Mouse (Mus musculus): ENCODE measurements around the gene Robo1.

Robo1 gene

DNA sequence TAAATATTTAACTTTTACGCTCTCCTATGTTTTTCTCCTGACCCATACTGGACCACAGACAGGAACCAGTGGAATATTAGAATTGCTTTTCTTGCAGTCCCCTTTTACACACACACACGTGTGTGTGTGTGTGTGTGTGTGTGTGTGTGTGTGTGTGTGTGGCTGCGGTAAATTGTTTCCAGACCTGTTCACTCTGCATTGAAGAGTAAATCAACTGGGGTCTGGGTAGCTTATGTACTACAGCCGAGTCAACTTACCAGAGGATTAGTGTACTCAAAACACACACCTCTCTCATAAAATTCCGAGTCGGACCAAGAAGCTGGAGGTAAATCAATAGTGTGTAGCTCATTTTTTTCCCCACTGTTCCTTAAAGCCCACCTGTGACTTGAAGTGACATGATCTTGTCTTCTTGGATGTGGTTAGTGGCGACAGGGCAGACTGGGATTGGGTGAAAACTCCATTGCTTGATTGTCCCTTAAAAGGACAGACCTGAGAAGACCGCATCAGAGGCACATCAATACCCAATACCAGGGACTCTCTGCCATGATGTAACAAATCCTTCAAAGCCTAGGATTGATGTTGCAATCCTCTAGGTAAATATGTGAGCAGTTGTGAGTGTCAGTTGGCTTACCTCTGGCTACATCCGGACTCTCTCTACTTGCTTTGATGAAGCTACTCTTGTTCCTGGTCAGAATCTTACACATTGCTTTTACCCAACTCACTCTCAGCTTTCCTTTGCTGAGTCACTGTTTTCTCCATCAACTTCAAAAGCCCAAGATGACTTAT is 457.2 kb downstream of the Robo1 start:
- no peak for DNase-seq

- no peak for DNase-seq
Measured at GRCm38 (mm10) chr16:72769214-72769834, 461.2 kb downstream of the Robo1 start.

- no peak for DNase-seq
Measured at GRCm38 (mm10) chr16:72772348-72772747, 464.2 kb downstream of the Robo1 start.

GRCm38 (mm10) chr16:72773034-72773433 is 464.9 kb downstream of the Robo1 start:
- DNase-seq: no peak

GRCm38 (mm10) chr16:72778520-72778919 is 470.4 kb downstream of the Robo1 start:
- DNase-seq: no peak

DNA sequence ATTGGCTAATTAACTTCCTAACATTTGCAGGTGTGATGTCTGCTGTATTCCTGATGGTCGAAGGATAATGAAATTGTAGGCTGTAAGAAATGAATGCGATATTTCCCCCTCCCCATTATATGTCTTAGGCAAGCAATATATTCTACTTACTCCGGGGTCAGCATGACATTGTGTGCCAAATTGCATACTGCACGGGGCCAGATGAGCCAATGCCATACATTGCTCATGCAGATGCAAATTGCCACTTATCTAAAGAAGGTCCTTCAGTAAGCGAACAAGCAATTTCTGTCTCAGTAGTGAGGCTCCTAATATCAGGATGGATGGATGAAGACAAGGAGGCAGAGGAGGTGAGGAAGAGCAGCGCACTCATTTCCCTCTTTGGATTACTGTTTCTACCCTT is 474.1 kb downstream of the Robo1 start:
- DNase-seq: no peak

GRCm38 (mm10) chr16:72786079-72786478 is 478.0 kb downstream of the Robo1 start:
- no peak for DNase-seq

- no peak for DNase-seq
Measured at GRCm38 (mm10) chr16:72786636-72787035, 478.5 kb downstream of the Robo1 start.

DNA sequence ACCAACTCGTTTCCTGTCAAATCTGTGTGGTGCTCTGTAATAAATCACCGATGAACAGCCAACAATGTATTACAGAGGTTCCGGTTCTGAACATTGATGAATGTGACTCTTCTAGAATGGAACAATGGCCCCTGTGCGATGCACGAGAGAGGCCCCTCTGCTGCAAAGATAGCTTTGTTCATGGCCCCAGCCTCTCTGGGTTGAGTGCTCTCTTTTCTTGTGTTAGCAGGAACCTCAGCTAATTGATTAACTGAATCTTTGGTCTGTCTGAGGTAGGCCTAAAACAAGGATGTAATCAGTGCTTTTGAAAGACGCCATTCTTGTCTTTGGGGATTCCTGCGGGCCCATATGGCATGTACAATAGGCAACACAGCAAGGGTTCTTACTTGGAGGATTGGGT is 479.9 kb downstream of the Robo1 start:
- DNase-seq: no peak

GRCm38 (mm10) chr16:72791181-72791705 is 483.1 kb downstream of the Robo1 start:
- DNase-seq: no peak

DNA sequence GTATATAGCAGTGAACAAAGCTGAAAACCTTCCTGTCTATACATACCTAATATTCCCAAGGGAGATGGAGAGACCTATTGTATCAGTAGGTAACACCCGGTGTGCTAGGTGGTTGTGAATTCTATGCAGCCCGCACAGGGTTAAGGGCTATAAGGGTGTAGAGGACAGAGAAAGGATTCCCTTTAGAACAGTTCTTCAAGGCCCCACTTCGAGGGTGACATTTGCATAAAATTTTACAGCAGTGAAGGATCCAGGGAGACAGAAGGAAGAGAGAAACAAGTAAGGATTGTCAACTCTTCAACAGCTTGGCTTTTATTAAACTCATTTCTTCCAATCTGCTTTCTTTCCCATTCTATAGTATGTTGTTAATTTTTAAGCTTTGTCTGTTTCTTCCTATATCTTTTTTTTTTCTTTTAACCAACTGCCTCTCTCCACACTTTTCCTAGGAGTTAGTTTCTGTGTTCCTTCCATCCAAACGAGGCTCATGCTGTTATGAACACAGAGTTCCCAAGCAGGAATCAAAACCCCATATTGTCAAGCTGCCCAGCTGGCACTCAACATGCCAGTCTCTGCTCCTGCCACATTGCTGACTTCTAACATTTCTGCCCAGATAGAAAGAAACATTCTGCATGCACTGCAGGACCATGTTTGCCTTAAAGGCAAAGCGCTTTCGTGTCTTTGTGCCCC is 486.7 kb downstream of the Robo1 start:
- DNase-seq: peak; percentile 72

- no peak for DNase-seq
Measured at GRCm38 (mm10) chr16:72795379-72795712, 487.2 kb downstream of the Robo1 start.

DNA sequence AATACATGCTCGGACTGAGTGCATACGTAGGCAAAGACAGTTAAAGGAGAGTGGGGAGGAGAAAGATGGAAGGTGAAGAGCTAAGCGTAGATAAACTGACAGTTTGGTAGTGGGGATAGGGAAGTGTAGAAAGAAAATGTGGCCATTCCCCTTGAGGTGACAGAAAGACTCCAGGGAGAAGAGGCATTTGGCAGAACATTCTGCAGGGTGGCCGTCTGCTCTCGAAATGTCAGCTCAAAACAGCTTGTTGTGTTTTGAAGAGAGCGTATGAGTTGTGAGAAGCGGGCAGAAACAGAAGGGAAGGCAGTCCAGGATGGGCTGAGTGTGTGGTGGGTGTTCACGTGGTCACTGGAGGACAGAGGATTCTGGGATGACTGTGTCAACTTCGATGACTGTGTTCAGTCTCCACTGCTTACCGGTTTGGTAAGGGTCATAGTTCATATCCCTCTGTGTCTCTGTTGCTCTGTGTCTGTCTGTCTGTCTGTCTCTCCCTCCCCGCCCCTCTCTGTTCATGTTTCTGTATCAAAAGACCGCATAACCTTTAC is 490.4 kb downstream of the Robo1 start:
- peak; percentile 20 for DNase-seq

DNA sequence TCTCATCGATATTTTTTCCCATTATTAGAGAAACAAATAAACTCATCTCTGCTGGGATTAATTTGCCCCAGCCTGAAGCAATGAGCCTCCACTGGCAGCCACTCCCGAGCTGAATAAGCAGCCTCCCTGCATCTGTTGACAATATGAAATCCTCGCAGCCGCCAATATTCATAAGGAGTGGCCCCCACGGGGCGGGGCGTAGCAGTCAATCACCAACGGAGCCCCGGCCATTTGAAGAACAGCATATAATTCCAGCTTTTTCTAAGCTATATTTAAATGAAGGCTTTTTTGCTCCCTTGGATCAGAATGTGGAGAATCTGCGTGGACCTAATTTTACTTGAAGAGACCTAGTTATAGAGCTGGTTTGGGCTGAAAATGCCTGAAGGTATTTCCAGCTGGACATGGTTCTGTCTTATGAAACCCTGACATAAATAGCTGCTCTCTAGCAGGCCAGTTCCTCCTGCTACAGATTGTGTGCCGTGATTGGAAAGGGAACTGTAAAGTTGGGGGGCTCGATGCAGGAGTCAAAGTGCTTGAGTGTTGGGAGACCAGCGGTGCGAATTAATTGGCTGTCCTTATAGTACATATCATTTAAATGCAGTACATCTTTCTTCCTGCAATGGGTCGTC is 492.1 kb downstream of the Robo1 start:
- peak; percentile 56 for DNase-seq

DNA sequence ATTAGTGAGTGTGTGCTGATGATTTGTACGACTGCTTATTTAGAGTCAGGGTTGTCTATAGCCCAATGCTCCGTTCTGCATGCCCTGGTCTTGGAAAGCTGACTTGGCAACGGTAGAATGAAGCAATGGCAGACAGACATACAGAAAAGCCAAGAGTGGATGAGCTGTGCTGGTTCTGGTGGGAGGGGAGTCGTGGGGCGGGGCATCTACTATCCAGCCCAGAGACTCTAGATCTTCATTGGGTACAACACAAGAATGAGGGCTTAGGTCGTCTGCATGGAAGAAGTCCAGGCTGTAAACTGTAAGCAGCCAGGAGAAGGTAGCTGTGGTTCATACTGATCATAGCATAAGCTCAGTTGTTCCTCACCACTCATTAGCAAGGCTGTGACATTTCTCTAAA is 492.7 kb downstream of the Robo1 start:
- DNase-seq: no peak

- DNase-seq: no peak
Measured at GRCm38 (mm10) chr16:72808351-72808750, 500.2 kb downstream of the Robo1 start.

DNA sequence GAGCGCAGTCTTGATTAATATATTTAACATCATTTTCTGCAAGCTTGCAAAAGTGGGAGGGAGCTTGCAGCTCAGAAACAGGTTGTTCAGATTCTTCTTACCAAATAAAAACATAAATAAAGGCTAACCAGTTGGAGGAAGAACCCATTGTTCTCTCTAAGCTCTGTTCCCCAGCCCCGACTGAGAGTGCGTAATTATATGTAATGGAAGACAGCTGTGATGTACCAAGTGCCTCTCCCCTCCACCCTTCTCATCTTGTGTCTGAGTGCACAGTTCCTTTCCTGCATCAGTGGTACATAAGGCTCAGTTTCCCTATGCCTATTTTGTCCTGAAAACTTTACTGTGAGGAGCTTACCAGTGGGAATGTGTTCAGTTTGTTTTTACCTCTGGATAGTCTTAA is 502.8 kb downstream of the Robo1 start:
- peak; percentile 37 for DNase-seq

DNA sequence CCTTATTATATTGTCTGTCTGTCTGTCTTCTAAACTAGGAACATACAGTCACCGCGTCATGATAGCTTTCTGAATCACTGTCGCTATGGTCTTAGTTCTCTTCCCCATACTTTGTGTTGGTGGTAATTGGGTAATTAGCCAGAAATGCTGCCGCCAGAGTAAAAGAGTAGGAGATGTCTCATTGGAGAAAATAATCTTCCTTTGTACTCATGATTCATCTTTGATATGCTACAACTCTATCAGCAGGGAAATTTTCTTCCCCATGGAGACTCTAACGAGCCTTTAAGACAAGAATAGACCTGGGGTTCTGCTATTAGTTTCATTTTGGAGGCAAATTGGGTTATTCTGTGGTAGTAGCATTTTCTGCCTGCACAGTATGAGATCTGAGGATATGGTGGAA is 503.4 kb downstream of the Robo1 start:
- DNase-seq: no peak

DNA sequence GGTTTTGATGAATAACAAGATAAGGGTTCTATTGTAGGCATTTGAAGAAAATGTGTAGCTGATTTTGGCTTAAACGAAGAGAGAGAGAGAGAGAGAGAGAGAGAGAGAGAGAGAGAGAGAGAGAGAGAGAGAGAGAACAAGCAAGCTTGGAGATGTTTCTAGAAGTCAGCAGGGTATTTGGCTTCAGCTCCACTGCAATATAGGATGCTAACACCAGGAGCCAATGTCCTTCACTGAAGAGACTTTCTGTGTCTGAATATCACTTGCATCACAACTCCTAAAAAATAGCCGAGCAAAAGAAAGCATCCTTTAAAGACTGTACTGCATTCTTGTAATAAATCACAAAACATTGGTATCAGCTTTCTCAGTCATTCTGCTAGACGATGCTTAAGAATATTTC is 503.8 kb downstream of the Robo1 start:
- no peak for DNase-seq

DNA sequence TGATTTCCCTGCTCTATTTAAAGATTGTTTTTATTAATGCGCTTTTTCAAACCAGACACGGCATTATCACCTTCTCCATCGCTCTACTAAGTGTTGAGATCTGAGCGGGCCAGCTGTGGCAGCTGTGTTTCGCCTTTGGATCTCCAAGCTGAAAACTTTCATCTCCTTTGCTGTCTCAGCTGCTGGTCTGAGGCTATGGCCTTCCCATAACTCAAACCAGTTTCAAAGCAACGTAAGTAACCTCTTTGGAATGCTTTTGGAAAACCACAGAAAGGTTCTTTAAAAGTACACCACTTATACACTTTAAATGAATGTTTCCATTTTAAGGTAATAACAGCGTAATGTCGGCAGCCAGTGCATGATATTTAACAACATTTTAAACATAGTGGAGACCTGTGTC is 520.3 kb downstream of the Robo1 start:
- no peak for DNase-seq

GRCm38 (mm10) chr16:72829530-72829929 is 521.4 kb downstream of the Robo1 start:
- no peak for DNase-seq

DNA sequence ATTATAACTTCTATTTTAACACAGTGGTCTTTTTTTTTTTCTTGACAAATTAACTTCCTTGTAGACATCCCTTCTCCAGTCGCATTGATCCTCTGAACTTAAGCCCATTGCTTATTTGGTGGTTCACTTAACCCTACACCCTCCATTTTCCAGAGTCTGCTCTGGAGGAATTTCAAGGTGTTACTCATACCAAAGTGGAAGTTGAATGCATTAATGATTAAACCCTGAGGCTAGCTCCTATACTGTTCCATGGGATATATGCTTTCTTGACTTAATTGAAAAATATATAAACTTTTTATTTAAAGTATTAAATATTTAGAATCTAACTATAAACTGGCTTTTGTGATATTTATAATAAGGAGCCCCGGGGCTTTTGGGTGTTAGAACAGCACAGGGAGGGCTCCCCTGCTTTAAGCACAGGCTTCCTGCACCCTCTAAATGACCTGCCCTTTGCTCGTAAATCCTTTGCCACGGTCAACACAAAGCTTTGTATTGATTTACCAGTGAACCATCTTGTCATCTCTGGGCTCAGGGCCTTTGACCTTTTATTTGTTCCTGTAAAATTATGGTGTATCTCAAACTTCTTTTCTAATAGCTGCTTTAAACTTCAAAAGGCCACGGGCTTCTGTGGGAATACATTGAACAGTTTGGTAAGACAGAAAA is 522.4 kb downstream of the Robo1 start:
- no peak for DNase-seq

DNA sequence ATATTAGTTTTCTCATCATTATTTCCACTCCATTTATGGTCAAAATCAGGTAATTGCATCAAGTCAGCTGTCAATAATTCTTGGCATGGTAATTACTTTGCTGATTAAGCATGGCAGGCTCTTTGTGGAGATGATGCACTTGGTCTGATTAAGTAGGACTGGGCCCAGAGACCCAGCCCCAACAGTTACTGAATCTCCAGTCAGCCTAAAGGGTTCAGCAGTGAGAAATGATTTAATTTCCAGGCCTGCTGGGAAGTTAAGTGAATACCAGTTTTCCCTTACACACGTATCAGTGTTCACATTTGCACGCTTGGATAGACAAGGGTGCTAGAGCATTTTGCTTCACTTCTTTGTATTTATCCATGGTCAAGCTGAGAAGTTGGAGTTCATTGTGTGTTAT is 526.2 kb downstream of the Robo1 start:
- DNase-seq: no peak

Measured in layer of hippocampus, adult 9-11 months (tissue).